Mouse (Mus musculus) kidney, adult 2 months (tissue): Measurements from ENCODE around the gene Il4ra. TPM values are rescaled to one million over a fixed set of nuclear protein-coding genes. Genes with fewer than 3 reads are reported as not detected.
A peak's percentile ranks its signal among the peaks of the same experiment; 100 is the strongest.

Experiments used
- DNase-seq: peaks from one replicate; pipeline ENCODE4 v3.0.0; 2021
- H3K27ac ChIP-seq: fragments of 200-500 bp; 2 replicates; pipeline ENCODE4 v1.5.1; 2012; ENCODE audit warnings: low read depth, low read length, control low read depth, inconsistent platforms; ENCODE audit not compliant: insufficient read depth
- H3K27me3 ChIP-seq: fragments of 200-500 bp; replicated peaks from 2 replicates; pipeline ENCODE4 v1.6.1; 2012; ENCODE audit warnings: mild to moderate bottlenecking, moderate library complexity, low read length, inconsistent platforms; ENCODE audit not compliant: control insufficient read depth, insufficient read depth
- H3K36me3 ChIP-seq: fragments of 200-500 bp; 2 replicates; pipeline ENCODE4 v1.6.1; 2012; ENCODE audit warnings: mild to moderate bottlenecking, moderate library complexity, low read length, inconsistent platforms; ENCODE audit not compliant: control insufficient read depth, insufficient read depth
- H3K4me1 ChIP-seq: fragments of 200-500 bp; 2 replicates; pipeline ENCODE4 v1.6.1; 2011; ENCODE audit warnings: low read length; ENCODE audit not compliant: control insufficient read depth, insufficient read depth
- H3K4me3 ChIP-seq: fragments of 200-500 bp; 2 replicates; pipeline ENCODE4 v1.5.1; 2011; ENCODE audit warnings: mild to moderate bottlenecking, low read depth, low read length, control low read depth; ENCODE audit not compliant: insufficient read depth
- CTCF ChIP-seq: fragments of 200-500 bp; conservative IDR thresholded peaks from 2 replicates; pipeline ENCODE4 v1.5.1; 2011; ENCODE audit warnings: low read depth, mild to moderate bottlenecking, control low read depth, low read length, moderate library complexity, mixed read lengths; ENCODE audit not compliant: insufficient read depth, insufficient read length
- POLR2A ChIP-seq: fragments of 200-500 bp; IDR thresholded peaks from one replicate; pipeline ENCODE4 v1.6.1; 2011; ENCODE audit warnings: low read depth, low read length, control low read depth
- WGBS: fragments of 180-500 bp; shearing (Covaris S2); methylation state at CpG from one replicate; pipeline ENCODE4 v1.1.7; 2018; 5-methylcytosine and 5-hydroxymethylcytosine counted together
- polyA plus RNA-seq: library from polyadenylated mRNA; depleted of rRNA; stranded (reverse); fragments of >200 nt; gene quantifications from 2 replicates; pipeline ENCODE4 v1.2.3, GENCODE M21; 2012

Il4ra gene
- polyA plus RNA-seq, 1 experiment = 20.3 TPM

DNA sequence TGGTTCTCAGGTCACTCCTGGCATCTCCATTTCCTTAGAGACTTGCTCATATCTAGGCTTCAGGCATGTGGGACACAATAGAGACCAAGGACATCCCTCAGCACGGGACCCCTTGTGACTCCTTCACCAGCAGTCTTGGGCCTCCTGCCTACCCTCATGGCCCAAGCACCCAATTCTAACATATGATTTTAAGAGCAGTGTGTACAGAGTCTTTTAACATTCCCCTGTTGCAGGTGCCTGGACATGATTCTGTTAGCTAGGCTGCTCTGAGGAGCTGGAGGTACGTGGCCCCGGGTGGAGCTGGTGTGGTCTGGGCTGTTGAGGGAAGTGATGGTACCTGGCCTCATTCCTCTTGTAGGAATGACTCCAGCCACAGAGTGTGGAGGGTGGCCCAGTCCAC is 11.2 kb downstream of the Il4ra start:
- no peak for DNase-seq
- no peak overlapping the region for H3K4me3 ChIP-seq
- no peak overlapping the region for H3K27ac ChIP-seq
- H3K36me3 ChIP-seq = no peaks in the 10 kb centered on the region
- TF ChIP-seq CTCF (no peak), POLR2A (no peak)
- WGBS = 83% methylated on average over 3 of the region's 3 CpGs
- H3K27me3 ChIP-seq = no peaks in the 10 kb centered on the region
- peaks cover 18% of the 10 kb centered on the region for H3K4me1 ChIP-seq

- Histone ChIP-seq H3K27ac (no peak overlapping the region), H3K27me3 (no peaks in the 10 kb centered on the region), H3K36me3 (no peaks in the 10 kb centered on the region; the same call in 1 of the 2 replicates), H3K4me1 (peaks cover 18% of the 10 kb centered on the region), H3K4me3 (no peak overlapping the region)
- no peak for DNase-seq
- no peak for TF ChIP-seq POLR2A
- no peak for TF ChIP-seq CTCF
- 79% methylated on average over 11 of the region's 11 CpGs for WGBS
These were observed 12.6 kb downstream of the Il4ra start for GRCm38 (mm10) chr7:125564316-125565024.

GRCm38 (mm10) chr7:125565516-125566285 is 13.8 kb downstream of the Il4ra start:
- 69% methylated on average over 12 of the region's 12 CpGs for WGBS
- H3K27ac ChIP-seq = no peak overlapping the region
- DNase-seq = no peak
- H3K4me1 ChIP-seq = peaks cover 11% of the 10 kb centered on the region
- no peak overlapping the region for H3K4me3 ChIP-seq
- no peak for TF ChIP-seq POLR2A
- TF ChIP-seq CTCF = no peak
- H3K27me3 ChIP-seq = no peaks in the 10 kb centered on the region
- no peaks in the 10 kb centered on the region; the same call in 1 of the 2 replicates for H3K36me3 ChIP-seq

- 69% methylated on average over 2 of the region's 2 CpGs for WGBS
- no peaks in the 10 kb centered on the region; the same call in 1 of the 2 replicates for H3K36me3 ChIP-seq
- H3K4me3 ChIP-seq = no peak overlapping the region
- no peak overlapping the region for H3K27ac ChIP-seq
- peaks cover 4% of the 10 kb centered on the region for H3K4me1 ChIP-seq
- no peaks in the 10 kb centered on the region for H3K27me3 ChIP-seq
- no peak for DNase-seq
- no peak for TF ChIP-seq CTCF
- TF ChIP-seq POLR2A = no peak
These were observed 14.5 kb downstream of the Il4ra start for GRCm38 (mm10) chr7:125566420-125566819.

DNA sequence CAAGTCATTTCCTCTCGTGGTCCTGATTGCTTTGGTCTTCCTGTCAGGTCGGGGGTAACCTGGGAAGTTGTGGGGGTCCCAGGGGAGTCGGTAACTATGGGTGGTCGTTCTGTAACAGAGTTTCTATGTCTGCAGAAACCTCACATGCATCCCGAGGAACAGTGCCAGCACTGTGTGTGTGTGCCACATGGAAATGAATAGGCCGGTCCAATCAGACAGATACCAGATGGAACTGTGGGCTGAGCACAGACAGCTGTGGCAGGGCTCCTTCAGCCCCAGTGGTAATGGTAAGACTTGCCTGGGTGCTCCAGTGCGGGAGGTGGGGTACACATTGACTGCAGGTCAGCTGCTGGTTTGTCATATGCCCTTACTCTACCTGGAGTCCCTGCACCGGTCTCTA is 17.0 kb downstream of the Il4ra start:
- WGBS = 86% methylated on average over 8 of the region's 8 CpGs
- no peaks in the 10 kb centered on the region for H3K27me3 ChIP-seq
- H3K4me1 ChIP-seq = no peaks in the 10 kb centered on the region; the same call in 1 of the 2 replicates
- no peak for TF ChIP-seq CTCF
- TF ChIP-seq POLR2A = no peak
- no peaks in the 10 kb centered on the region; the same call in 1 of the 2 replicates for H3K36me3 ChIP-seq
- no peak overlapping the region for H3K27ac ChIP-seq
- DNase-seq = no peak
- H3K4me3 ChIP-seq = no peak overlapping the region

DNA sequence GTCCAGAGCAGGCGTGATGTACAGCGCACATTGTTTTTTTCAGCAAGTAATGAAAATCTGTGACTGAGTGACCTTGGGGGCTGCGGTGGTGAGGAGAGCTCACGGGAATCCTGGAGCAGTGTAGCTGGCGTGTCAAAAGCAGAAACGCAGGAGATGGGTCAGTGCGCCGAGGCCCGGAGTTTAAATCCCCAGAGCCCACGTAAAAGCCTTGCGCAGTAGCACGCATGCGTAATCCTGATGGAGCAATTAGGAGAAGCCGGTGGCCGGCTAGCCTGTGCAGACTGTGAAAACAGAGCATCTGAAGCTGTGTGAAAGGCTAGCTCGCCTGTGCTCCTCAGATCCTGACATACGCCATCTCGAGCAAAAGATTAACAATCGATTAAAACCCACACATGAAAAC is 20.0 kb downstream of the Il4ra start:
- 90% methylated on average over 19 of the region's 19 CpGs for WGBS
- Histone ChIP-seq H3K4me3 (no peak overlapping the region), H3K36me3 (no peaks in the 10 kb centered on the region; the same call in 1 of the 2 replicates), H3K27ac (no peak overlapping the region), H3K4me1 (no peaks in the 10 kb centered on the region), H3K27me3 (no peaks in the 10 kb centered on the region)
- TF ChIP-seq CTCF (no peak), POLR2A (no peak)
- no peak for DNase-seq

DNA sequence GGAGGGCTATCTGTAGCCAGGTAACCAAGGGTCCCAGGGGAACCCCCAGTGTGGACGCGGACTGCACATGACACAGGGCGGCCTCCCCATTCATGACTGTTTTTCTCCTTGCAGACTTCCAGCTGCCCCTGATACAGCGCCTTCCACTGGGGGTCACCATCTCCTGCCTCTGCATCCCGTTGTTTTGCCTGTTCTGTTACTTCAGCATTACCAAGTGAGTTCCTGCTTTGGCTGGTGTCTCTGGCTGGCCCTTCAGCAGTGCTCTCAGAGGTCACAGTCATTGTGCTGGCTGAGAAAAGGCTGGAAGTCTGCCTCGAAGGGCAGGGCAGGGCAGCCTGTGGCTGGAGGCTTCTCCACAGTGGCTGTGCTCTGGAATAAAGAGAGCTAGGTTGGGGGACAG is 20.8 kb downstream of the Il4ra start:
- peak; percentile 40 for DNase-seq
- no peaks in the 10 kb centered on the region; the same call in 1 of the 2 replicates for H3K36me3 ChIP-seq
- H3K4me1 ChIP-seq = no peaks in the 10 kb centered on the region
- 69% methylated on average over 6 of the region's 6 CpGs for WGBS
- no peaks in the 10 kb centered on the region for H3K27me3 ChIP-seq
- no peak for TF ChIP-seq POLR2A
- TF ChIP-seq CTCF = no peak
- H3K4me3 ChIP-seq = no peak overlapping the region
- H3K27ac ChIP-seq = no peak overlapping the region
